Mouse (Mus musculus): ENCODE measurements around the gene Dctn2.
"Not testable (repeated sequence)": the region's sequence is repeated elsewhere in the genome, so short reads cannot be mapped to it uniquely, and the experiment has no call there.

Dctn2 gene

DNA sequence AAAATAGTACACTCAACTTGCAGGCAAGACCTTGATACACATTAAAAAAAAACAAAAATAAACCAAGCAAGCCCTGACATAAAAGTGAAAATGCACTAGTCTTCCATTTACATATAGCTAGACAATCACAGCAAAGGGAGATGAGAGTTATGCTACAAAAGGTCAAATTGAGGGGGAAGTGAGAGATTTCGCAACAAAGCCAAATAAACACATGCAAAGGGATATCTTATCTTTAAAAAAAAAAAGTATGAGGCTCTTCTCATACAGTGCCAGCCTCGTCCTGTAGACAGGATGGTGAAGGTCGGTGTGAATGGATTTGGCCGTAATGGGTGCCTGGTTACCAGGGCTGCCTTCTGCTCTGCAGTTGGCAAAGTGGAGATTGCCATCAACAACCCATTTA lies 46.7 kb downstream of the Dctn2 start:
- no peak for DNase-seq (ENCODE audit: low spot score in 2 of 2)

DNA sequence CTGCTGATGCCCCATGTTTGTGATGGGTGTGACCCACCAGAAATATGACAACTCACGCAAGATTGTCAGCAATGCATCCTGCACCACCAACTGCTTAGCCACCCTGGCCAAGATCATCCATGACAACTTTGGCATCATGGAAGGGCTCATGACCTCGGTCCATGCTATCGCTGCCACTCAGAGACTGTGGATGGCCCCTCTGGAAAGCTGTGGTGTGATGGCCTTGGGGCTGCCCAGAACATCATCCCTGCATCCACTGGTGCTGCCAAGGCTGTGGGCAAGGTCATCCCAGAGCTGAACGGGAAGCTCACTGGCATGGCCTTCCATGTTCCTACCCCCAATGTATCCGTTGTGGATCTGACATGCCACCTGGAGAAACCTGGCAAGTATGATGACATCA lies 47.3 kb downstream of the Dctn2 start:
- not testable (repeated sequence) for DNase-seq (ENCODE audit: low spot score in 2 of 2)

- DNase-seq (ENCODE audit: low spot score in 2 of 2): not testable (repeated sequence)
Measured at GRCm38 (mm10) chr10:127314950-127315349, 48.8 kb downstream of the Dctn2 start.

GRCm38 (mm10) chr10:127317277-127317676 lies 51.1 kb downstream of the Dctn2 start:
- no peak for DNase-seq (ENCODE audit: low spot score in 2 of 2)

DNA sequence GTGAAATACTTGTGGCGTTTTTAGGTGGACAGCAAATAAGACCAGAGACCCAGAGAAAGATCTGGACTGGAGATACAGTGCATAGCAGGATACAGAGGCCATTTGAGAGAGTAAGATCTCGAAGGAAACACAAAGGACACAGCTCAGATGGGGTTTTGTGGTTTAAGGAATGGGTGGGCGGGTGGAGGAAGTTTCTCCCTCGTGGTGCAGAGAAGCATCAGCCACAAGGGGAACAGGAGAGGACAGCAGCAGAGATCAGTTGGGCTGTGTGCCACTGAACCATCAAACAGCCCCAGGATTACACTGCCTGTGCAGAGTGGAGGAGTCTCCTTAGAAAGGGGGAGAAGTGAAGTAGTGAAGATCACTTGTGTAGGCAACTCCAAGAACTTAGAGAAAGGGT lies 51.8 kb downstream of the Dctn2 start:
- no peak for DNase-seq (ENCODE audit: low spot score in 2 of 2)

GRCm38 (mm10) chr10:127319969-127320368 lies 53.8 kb downstream of the Dctn2 start:
- no peak for DNase-seq (ENCODE audit: low spot score in 2 of 2)

- DNase-seq (ENCODE audit: low spot score in 2 of 2): no peak
Measured at GRCm38 (mm10) chr10:127321621-127322020, 55.5 kb downstream of the Dctn2 start, which contains the start of gene Arhgap9. Arhgap9 (plus strand) TSS chr10:127321964.

DNA sequence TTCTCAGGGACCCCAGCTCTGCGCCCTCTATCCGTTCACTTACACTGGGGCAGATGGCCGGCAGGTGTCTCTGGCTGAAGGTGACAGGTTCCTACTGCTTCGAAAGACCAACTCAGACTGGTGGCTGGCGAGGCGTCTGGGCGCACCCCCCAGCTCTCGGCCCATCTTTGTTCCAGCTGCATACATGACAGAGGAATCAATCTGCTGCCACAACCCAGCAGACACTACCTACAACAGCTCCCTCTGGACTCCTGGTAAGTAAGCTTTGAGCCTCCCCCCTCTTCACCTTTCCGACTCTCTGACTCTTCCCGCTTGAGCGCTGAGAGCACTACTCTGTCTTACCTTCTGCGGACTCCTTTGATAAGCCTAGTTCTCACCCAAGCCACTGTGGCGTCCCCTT lies 56.0 kb downstream of the Dctn2 start:
- DNase-seq (ENCODE audit: low spot score in 2 of 2): no peak

- no peak for DNase-seq (ENCODE audit: low spot score in 2 of 2)
Measured at GRCm38 (mm10) chr10:127322669-127323068, 56.5 kb downstream of the Dctn2 start.

DNA sequence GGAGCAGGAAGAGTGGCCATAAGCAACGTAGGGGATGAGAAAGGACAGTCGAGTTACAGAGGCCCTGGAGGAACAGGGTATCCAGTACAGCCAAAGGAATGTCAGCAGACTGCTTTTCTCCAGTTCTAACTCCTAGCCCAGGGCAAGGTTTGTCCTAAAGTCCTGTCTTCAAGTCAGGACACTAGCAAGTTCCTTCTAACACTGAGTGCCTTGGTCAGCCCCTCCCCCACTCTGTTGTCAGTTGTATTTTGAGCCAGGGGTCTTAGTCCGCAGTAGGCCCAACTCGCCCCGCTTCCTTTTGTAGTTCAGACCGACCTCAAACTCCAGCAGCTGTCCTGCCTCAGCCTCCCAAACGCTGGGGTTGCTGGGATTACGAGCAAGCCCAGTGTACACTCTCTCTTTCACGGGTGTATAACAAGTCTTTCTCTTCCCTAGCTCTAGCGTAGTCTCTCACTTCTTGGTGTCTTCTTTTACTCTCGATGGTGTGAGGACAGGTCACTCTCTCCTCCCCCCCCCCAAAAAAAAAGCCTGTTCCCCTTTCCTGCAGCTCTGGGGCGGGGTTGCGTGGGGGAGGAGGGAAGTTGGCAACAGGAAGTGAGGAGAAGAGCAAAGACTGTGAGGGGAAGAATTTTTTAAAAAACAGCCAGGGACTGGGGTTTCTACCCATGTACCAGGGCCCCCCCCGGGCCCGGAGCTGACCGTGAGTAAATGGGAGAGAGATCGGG lies 57.1 kb downstream of the Dctn2 start:
- DNase-seq (ENCODE audit: low spot score in 2 of 2): no peak

DNA sequence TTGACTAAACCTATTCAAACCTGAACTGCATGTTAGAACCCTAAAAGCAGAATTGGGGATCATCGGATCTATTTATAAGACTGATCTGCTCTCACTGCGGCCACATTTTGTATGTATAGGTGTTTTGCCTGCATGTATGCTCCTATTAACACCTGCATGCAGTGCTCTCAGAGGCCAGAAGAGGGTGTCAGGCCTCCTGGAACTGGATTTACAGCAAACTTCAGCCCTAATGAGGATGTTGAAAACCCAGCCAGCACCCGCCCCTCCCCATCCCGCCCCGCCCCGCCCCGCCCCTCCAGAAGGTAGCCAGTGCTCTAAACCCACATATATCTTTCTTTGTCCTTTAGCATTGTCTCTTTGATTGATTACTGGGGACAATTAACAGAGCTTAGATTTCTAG lies 58.3 kb downstream of the Dctn2 start:
- no peak for DNase-seq (ENCODE audit: low spot score in 2 of 2)

DNA sequence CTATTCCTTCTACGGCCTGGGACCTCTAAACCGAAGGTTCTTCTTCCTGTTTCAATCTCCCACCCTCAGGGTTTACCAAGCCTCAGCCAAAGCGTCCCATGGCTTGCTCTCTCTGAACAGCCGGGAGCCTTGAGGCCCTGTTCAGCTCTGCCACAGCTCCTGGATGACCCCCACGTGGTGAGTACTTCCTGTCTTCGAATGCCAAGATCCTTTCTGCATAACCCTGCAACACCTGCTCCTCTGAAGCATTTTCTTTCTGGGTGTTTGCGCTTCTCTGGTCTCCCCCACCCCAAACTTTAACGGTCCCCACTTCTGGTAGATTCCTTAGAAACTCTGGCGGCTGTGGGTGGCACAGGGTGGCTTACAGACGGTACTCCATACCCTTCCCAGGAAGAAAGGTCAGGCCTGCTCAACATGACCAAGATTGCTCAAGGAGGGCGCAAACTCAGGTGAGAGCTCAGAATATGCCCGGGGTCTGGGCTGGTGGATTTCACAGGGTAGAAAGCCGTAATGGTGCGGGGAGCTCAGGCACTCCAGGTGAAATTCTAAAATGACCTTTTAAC lies 59.4 kb downstream of the Dctn2 start:
- no peak for DNase-seq (ENCODE audit: low spot score in 2 of 2)

DNA sequence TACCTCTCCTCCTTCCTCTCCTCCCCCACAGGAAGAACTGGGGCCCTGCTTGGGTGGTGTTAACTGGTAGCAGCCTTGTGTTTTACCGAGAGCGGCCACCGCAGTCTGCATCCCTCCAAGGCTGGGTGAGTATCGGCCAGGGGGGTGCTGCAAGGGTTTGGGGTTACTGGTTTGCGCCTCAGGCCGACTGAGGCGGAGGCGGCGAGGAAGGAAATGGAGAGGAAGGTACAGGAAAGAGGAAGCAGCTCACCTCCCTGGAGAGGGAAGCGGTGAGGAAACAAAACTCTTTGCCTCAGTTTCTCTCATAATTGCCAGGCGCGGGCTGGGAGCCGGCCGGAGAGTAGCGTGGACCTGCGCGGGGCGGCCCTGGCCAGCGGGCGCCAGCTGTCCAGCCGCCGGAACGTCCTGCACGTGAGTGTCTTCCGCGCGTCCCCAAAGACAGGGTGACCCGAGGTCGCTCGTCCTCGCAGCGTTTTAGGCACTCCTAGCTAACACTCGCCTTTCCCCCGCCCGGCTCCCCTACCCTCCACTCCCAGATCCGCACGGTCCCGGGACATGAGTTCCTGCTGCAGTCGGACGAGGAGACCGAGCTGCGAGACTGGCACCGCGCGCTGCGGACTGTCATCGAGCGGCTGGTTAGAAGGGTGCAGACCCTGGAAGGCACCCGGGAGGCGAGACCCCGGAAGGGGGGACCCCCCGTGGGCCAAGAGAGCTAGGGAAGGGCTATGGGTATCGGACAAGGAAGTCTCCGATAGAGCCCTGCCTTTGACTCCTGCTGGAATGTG lies 60.0 kb downstream of the Dctn2 start:
- no peak for DNase-seq (ENCODE audit: low spot score in 2 of 2)

- no peak for DNase-seq (ENCODE audit: low spot score in 2 of 2)
Measured at GRCm38 (mm10) chr10:127326828-127327227, 60.7 kb downstream of the Dctn2 start.

DNA sequence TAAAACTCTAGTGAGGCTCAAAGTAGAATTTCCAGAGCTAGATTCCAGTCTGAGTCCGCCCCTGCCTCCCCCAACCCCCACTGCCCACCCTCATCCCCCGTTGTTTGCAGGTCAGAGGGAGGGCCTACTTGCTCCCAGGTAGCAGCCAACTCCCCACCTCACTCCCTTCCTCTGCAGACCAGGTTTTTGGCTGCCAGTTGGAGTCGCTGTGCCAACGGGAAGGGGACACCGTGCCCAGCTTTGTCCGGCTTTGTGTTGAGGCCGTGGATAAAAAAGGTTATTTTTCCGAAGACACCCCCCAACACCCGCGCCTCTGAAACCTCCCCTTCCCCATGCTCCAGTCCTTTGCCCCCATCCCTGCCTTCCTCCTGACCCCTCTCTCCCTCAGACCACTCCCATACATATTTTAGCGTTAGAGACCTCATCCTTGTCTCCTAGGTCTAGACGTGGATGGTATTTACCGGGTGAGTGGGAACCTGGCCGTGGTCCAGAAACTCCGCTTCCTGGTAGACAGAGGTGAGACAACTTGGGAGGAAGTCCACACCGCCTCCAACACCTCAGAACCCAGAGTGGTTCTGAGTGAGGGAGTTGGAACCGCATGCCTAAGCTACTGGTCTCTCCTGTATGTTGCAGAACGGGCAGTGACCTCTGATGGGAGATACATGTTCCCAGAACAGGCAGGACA lies 61.4 kb downstream of the Dctn2 start:
- DNase-seq (ENCODE audit: low spot score in 2 of 2): no peak

- DNase-seq (ENCODE audit: low spot score in 2 of 2): no peak
Measured at GRCm38 (mm10) chr10:127330212-127330611, 64.0 kb downstream of the Dctn2 start.
